Mouse (Mus musculus): ENCODE results near the gene Hist1h3a.

- TF ChIP-seq CTCF (IDR thresholded peaks at IDR 0.05; ENCODE audit: extremely low read depth, insufficient read depth, low read length) = no peak
- TF ChIP-seq POLR2A (IDR thresholded peaks at IDR 0.05; ENCODE audit: extremely low read depth, insufficient read depth, low read length) = no peak
Measured at GRCm38 (mm10) chr13:23730479-23730878, 31.7 kb downstream of the Hist1h3a start.

Measured in cortical plate, adult 2 months (tissue).